Mouse (Mus musculus): ENCODE measurements at regions not wholly inside any gene's neighbourhood (a gene's known extent, or its start where the extent isn't known, plus 50 kb on each side); places are given as distances from the start of the nearest gene placed in this dataset.

- WGBS = 91% methylated on average over 5 of the region's 5 CpGs
- DNase-seq = no peak
- TF ChIP-seq POLR2A (IDR thresholded peaks at IDR 0.05; ENCODE audit: borderline replicate concordance, extremely low read depth, low read depth, low read length) (no peak), CTCF (IDR thresholded peaks at IDR 0.05; ENCODE audit: insufficient read depth, low read length) (no peak)
- H3K4me1 ChIP-seq (ENCODE audit: control insufficient read depth, insufficient read depth, low read length) = no peaks in the 10 kb centered on the region
- no peak overlapping the region for H3K4me3 ChIP-seq (replicated peaks; ENCODE audit: extremely low read depth, low read depth, low read length)
Observed at GRCm38 (mm10) chr6:89068286-89068685, 166.2 kb downstream of the Tpra1 start.

GRCm38 (mm10) chr6:89069108-89069507 lies 167.1 kb downstream of the Tpra1 start:
- H3K4me3 ChIP-seq (replicated peaks; ENCODE audit: extremely low read depth, low read depth, low read length) = no peak overlapping the region
- no peaks in the 10 kb centered on the region for H3K4me1 ChIP-seq (ENCODE audit: control insufficient read depth, insufficient read depth, low read length)
- TF ChIP-seq CTCF (IDR thresholded peaks at IDR 0.05; ENCODE audit: insufficient read depth, low read length) = no peak
- no peak for TF ChIP-seq POLR2A (IDR thresholded peaks at IDR 0.05; ENCODE audit: borderline replicate concordance, extremely low read depth, low read depth, low read length)
- WGBS = 78% methylated on average over 5 of the region's 5 CpGs
- DNase-seq = no peak

- 15% methylated on average over 3 of the region's 3 CpGs for WGBS
Observed at GRCm38 (mm10) chr6:89070011-89070410, 168.0 kb downstream of the Tpra1 start.

DNA sequence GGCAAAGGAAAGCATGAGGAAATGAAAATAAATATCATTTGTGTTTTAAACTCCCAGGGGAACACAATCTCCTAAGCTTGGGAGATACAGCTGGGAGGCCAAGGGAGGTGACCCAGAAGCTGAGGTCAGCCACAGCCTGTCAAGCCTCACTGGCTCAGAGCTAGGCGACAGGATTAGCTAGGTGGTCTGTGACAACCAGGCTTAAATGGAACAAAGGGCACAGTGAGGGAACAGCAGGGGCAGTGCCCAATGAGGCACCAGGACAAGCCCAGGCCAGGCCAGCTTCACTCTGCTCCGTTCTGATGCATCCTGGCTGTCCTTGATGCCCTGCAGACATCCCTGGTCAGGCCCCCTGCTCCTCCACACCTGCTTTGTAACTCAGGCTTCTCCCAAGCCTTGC lies 169.7 kb downstream of the Tpra1 start:
- TF ChIP-seq CTCF (IDR thresholded peaks at IDR 0.05; ENCODE audit: insufficient read depth, low read length) (no peak), POLR2A (IDR thresholded peaks at IDR 0.05; ENCODE audit: borderline replicate concordance, extremely low read depth, low read depth, low read length) (no peak)
- Histone ChIP-seq H3K4me1 (ENCODE audit: control insufficient read depth, insufficient read depth, low read length) (no peaks in the 10 kb centered on the region), H3K4me3 (replicated peaks; ENCODE audit: extremely low read depth, low read depth, low read length) (no peak overlapping the region)
- WGBS = 45% methylated on average over 2 of the region's 2 CpGs
- DNase-seq = no peak

More at GRCm38 (mm10) chr6:89070011-89070410, 168.0 kb downstream of the Tpra1 start:
- TF ChIP-seq CTCF (IDR thresholded peaks at IDR 0.05; ENCODE audit: insufficient read depth, low read length) = no peak
- TF ChIP-seq POLR2A (IDR thresholded peaks at IDR 0.05; ENCODE audit: borderline replicate concordance, extremely low read depth, low read depth, low read length) = no peak
- DNase-seq = peak; percentile 27
- H3K4me1 ChIP-seq (ENCODE audit: control insufficient read depth, insufficient read depth, low read length) = no peaks in the 10 kb centered on the region
- no peak overlapping the region for H3K4me3 ChIP-seq (replicated peaks; ENCODE audit: extremely low read depth, low read depth, low read length)

- no peak for DNase-seq
- H3K4me1 ChIP-seq (ENCODE audit: control insufficient read depth, insufficient read depth, low read length) = no peaks in the 10 kb centered on the region
- H3K4me3 ChIP-seq (replicated peaks; ENCODE audit: extremely low read depth, low read depth, low read length) = no peak overlapping the region
- TF ChIP-seq POLR2A (IDR thresholded peaks at IDR 0.05; ENCODE audit: borderline replicate concordance, extremely low read depth, low read depth, low read length) (no peak), CTCF (IDR thresholded peaks at IDR 0.05; ENCODE audit: insufficient read depth, low read length) (no peak)
- 67% methylated on average over 2 of the region's 2 CpGs for WGBS
Observed at GRCm38 (mm10) chr6:89072569-89072968, 170.5 kb downstream of the Tpra1 start.

- no peak overlapping the region for H3K4me3 ChIP-seq (replicated peaks; ENCODE audit: extremely low read depth, low read depth, low read length)
- TF ChIP-seq CTCF (IDR thresholded peaks at IDR 0.05; ENCODE audit: insufficient read depth, low read length) = no peak
- no peak for TF ChIP-seq POLR2A (IDR thresholded peaks at IDR 0.05; ENCODE audit: borderline replicate concordance, extremely low read depth, low read depth, low read length)
- 0 out of 2 replicates have a peak, but pooled peaks cover 4% of the 10 kb centered on the region for H3K4me1 ChIP-seq (ENCODE audit: control insufficient read depth, insufficient read depth, low read length)
- WGBS = 43% methylated on average over 6 of the region's 6 CpGs
- DNase-seq = peak; percentile 12
Observed at GRCm38 (mm10) chr6:89081624-89082300, 179.7 kb downstream of the Tpra1 start.

GRCm38 (mm10) chr6:89084437-89084836 lies 182.4 kb downstream of the Tpra1 start:
- no peak for DNase-seq
- Histone ChIP-seq H3K4me1 (ENCODE audit: control insufficient read depth, insufficient read depth, low read length) (0 out of 2 replicates have a peak, but pooled peaks cover 4% of the 10 kb centered on the region), H3K4me3 (replicated peaks; ENCODE audit: extremely low read depth, low read depth, low read length) (no peak overlapping the region)
- TF ChIP-seq POLR2A (IDR thresholded peaks at IDR 0.05; ENCODE audit: borderline replicate concordance, extremely low read depth, low read depth, low read length) (no peak), CTCF (IDR thresholded peaks at IDR 0.05; ENCODE audit: insufficient read depth, low read length) (no peak)
- WGBS = 93% methylated on average over 3 of the region's 3 CpGs

DNA sequence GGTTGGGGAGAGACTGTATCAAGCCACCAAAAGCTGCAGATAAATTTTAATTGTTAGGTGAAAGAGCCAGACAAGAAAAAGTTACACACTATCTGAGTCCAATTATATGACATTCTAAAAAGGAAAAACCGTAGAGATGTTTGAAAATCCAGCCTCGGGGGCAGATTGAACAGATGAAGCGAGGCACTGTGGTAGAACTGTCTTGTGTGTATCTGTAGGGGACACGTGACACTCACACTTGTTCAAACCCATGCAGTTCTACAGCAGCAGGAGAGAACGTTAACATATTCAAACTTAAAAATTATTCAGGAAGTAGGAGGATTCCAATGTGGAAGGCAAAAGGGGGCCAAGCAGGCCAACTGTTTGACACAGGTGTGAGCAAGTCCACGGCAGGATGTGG lies 183.1 kb downstream of the Tpra1 start:
- 78% methylated on average over 6 of the region's 6 CpGs for WGBS
- no peak for TF ChIP-seq CTCF (IDR thresholded peaks at IDR 0.05; ENCODE audit: insufficient read depth, low read length)
- no peak for TF ChIP-seq POLR2A (IDR thresholded peaks at IDR 0.05; ENCODE audit: borderline replicate concordance, extremely low read depth, low read depth, low read length)

DNA sequence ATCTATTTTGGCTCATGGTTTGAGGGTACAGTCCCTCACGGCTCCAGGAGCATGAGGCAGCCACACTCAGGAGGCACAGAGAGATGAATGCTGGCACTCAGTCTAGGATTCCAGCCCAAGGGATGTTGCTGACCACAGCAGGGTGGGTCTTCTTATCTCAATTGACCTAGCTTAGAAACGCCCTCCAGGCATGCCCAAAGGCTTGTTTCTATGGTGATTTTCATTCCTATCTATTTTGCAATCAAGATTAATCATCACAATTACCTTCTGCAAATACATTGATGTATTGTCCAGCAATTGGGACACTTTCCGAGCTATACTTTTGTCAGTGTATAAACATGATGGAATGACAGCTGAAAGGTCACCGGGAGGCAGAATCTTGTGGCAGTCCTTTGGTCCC lies 185.6 kb downstream of the Tpra1 start:
- 41% methylated on average over 4 of the region's 4 CpGs for WGBS

More for the DNA sequence above, 183.1 kb downstream of the Tpra1 start:
- H3K4me3 ChIP-seq (replicated peaks; ENCODE audit: extremely low read depth, low read depth, low read length) = no peak overlapping the region
- H3K4me1 ChIP-seq (ENCODE audit: control insufficient read depth, insufficient read depth, low read length) = 0 out of 2 replicates have a peak, but pooled peaks cover 4% of the 10 kb centered on the region
- no peak for DNase-seq

GRCm38 (mm10) chr6:89090096-89090495 lies 188.0 kb downstream of the Tpra1 start:
- Histone ChIP-seq H3K4me3 (replicated peaks; ENCODE audit: extremely low read depth, low read depth, low read length) (no peak overlapping the region), H3K4me1 (ENCODE audit: control insufficient read depth, insufficient read depth, low read length) (no peaks in the 10 kb centered on the region)
- 74% methylated on average over 5 of the region's 5 CpGs for WGBS
- TF ChIP-seq CTCF (IDR thresholded peaks at IDR 0.05; ENCODE audit: insufficient read depth, low read length) = no peak
- TF ChIP-seq POLR2A (IDR thresholded peaks at IDR 0.05; ENCODE audit: borderline replicate concordance, extremely low read depth, low read depth, low read length) = no peak
- DNase-seq = no peak

More for the DNA sequence above, 185.6 kb downstream of the Tpra1 start:
- Histone ChIP-seq H3K4me3 (replicated peaks; ENCODE audit: extremely low read depth, low read depth, low read length) (no peak overlapping the region), H3K4me1 (ENCODE audit: control insufficient read depth, insufficient read depth, low read length) (no peaks in the 10 kb centered on the region)
- no peak for DNase-seq
- TF ChIP-seq CTCF (IDR thresholded peaks at IDR 0.05; ENCODE audit: insufficient read depth, low read length) (no peak), POLR2A (IDR thresholded peaks at IDR 0.05; ENCODE audit: borderline replicate concordance, extremely low read depth, low read depth, low read length) (no peak)
